ENCODE assay signal across 8 mouse cellular contexts in genomic region chr9:102689940-102690642, GRCm38 (mm10). TPM values are rescaled to one million over a fixed set of nuclear protein-coding genes. Genes with fewer than 3 reads are reported as not detected.
DNase-seq lines count a peak whose midpoint lies in the region; ATAC-seq and TF ChIP-seq lines count a peak whose summit lies in the region.

No protein-coding gene starts in this region.

- peak; percentile 72; the same call in 1 of the 2 replicates for ATAC-seq in embryonic facial prominence, embryonic 12.5 days (ENCODE audit: insufficient number of reproducible peaks, insufficient read depth, low FRiP score, low TSS enrichment)
- ATAC-seq in heart, postnatal 0 days (ENCODE audit: insufficient read depth, low read depth) = peak; percentile 59
- ATAC-seq in lung, embryonic 15.5 days (ENCODE audit: borderline replicate concordance, extremely low read depth, low FRiP score, low TSS enrichment) = peak; percentile 65; the same call in 1 of the 2 replicates

- H3K27me3 ChIP-seq in embryonic facial prominence, embryonic 12.5 days = 0 out of 2 replicates have a peak, but pooled peaks cover 6% of the 10 kb centered on the region
- H3K27me3 ChIP-seq in heart, postnatal 0 days (ENCODE audit: control insufficient read depth, insufficient read depth, low read length) = no peaks in the 10 kb centered on the region
- H3K27me3 ChIP-seq in lung, embryonic 15.5 days = peaks cover 8% of the 10 kb centered on the region

- no peak for TF ChIP-seq EP300 in heart, postnatal 0 days (IDR thresholded peaks at IDR 0.05; ENCODE audit: low read depth)

- TF ChIP-seq CTCF in heart, postnatal 0 days (IDR thresholded peaks at IDR 0.05; ENCODE audit: low read depth) = no peak

- H3K27ac ChIP-seq in embryonic facial prominence, embryonic 12.5 days = peak overlapping the region; percentile 76
- peak overlapping the region; percentile 45; the same call in 1 of the 2 replicates for H3K27ac ChIP-seq in heart, postnatal 0 days (ENCODE audit: low read depth)
- peak overlapping the region; percentile 91 for H3K27ac ChIP-seq in lung, embryonic 15.5 days

- peak overlapping the region; percentile 61 for H3K9ac ChIP-seq in embryonic facial prominence, embryonic 12.5 days
- peak overlapping the region; percentile 49 for H3K9ac ChIP-seq in heart, postnatal 0 days (replicated peaks; ENCODE audit: low read depth, low read length)
- H3K9ac ChIP-seq in lung, embryonic 15.5 days = peak overlapping the region; percentile 55

- H3K4me1 ChIP-seq in embryonic facial prominence, embryonic 12.5 days = peaks cover 40% of the 10 kb centered on the region
- H3K4me1 ChIP-seq in heart, postnatal 0 days (ENCODE audit: control insufficient read depth, insufficient read depth) = peaks cover 12% of the 10 kb centered on the region
- H3K4me1 ChIP-seq in lung, embryonic 15.5 days = peaks cover 35% of the 10 kb centered on the region

- H3K4me3 ChIP-seq in embryonic facial prominence, embryonic 12.5 days = peak overlapping the region; percentile 52
- H3K4me3 ChIP-seq in heart, postnatal 0 days (ENCODE audit: low read depth, low read length) = peak overlapping the region; percentile 56
- peak overlapping the region; percentile 51 for H3K4me3 ChIP-seq in lung, embryonic 15.5 days

- H3K36me3 ChIP-seq in embryonic facial prominence, embryonic 12.5 days = no peaks in the 10 kb centered on the region
- no peaks in the 10 kb centered on the region for H3K36me3 ChIP-seq in heart, postnatal 0 days (replicated peaks; ENCODE audit: control insufficient read depth, insufficient read depth, low read length)
- no peaks in the 10 kb centered on the region for H3K36me3 ChIP-seq in lung, embryonic 15.5 days

- no peaks in the 10 kb centered on the region for H3K9me3 ChIP-seq in embryonic facial prominence, embryonic 12.5 days
- H3K9me3 ChIP-seq in heart, postnatal 0 days (replicated peaks; ENCODE audit: control insufficient read depth, low read length) = no peaks in the 10 kb centered on the region
- H3K9me3 ChIP-seq in lung, embryonic 15.5 days = no peaks in the 10 kb centered on the region

- H3K4me2 ChIP-seq in embryonic facial prominence, embryonic 12.5 days (replicated peaks) = peak overlapping the region; percentile 97
- peak overlapping the region; percentile 88 for H3K4me2 ChIP-seq in heart, postnatal 0 days (ENCODE audit: low read depth, low read length)
- peak overlapping the region; percentile 96 for H3K4me2 ChIP-seq in lung, embryonic 15.5 days

- WGBS in embryonic facial prominence, embryonic 12.5 days = under 1% methylated on average over 44 of the region's 44 CpGs
- WGBS in heart, postnatal 0 days = under 1% methylated on average over 44 of the region's 44 CpGs
- WGBS in lung, embryonic 15.5 days = under 1% methylated on average over 44 of the region's 44 CpGs

- DNase-seq in thymus, postnatal 14 days = peak; percentile 6
- no peak for DNase-seq in thymus, adult 18-20 months
- peak; percentile 47 for DNase-seq in heart, postnatal 0 days (ENCODE audit: low spot score)
- DNase-seq in layer of hippocampus, postnatal 14 days (ENCODE audit: low spot score in 2 of 2) = peak; percentile 63 to 72
- peak; percentile 43 for DNase-seq in right cerebral cortex, adult 18-20 months
- no peak for DNase-seq in T-cell, adult 2 months (ENCODE audit: low spot score)

RNA-seq across cellular contexts. Expression of gene Amotl2, which starts 26.4 kb away (rescaled TPM):
- polyA plus RNA-seq in embryonic facial prominence, embryonic 12.5 days (2016; fragmentation: Nextera tagmentation; extraction: Ambion mirVana) = 79.5 and 80.6 TPM in 2 replicates
- 115 and 221 TPM in 2 replicates for total RNA-seq in heart, postnatal 0 days (2014; rRNA removed; ENCODE audit: low replicate concordance)
- polyA plus RNA-seq in heart, postnatal 0 days (2015; fragmentation: Nextera tagmentation; extraction: Ambion mirVana) = 25.3 and 26.0 TPM in 2 replicates
- 10 to 100 TPM; 23.3 to 25.3 TPM for total RNA-seq in layer of hippocampus, postnatal 14 days (2021)
- 45.5 and 47.0 TPM in 2 replicates for polyA plus RNA-seq in lung, embryonic 15.5 days (2015; fragmentation: Nextera tagmentation; extraction: Ambion mirVana)

Comparison
In these comparisons a context has a peak if more than half of its experiments do, and no peak if none do; other contexts are left out.
1. DNase-seq: peak in thymus, postnatal 14 days (single experiment), heart, postnatal 0 days (single experiment), layer of hippocampus, postnatal 14 days (2 of 2) and right cerebral cortex, adult 18-20 months (single experiment); none in thymus, adult 18-20 months (0 of 2) and T-cell, adult 2 months (single experiment).
2. Peak in every context shown above with its lines, with median percentiles within 50 percentile points of each other: ATAC-seq, H3K27ac ChIP-seq, H3K4me2 ChIP-seq, H3K4me3 ChIP-seq and H3K9ac ChIP-seq.